Mouse (Mus musculus) duodenum, adult 2 months (tissue): ENCODE data around the gene Me3. TPM values are rescaled to one million over a fixed set of nuclear protein-coding genes. Genes with fewer than 3 reads are reported as not detected.

Experiments
- polyA plus RNA-seq: library from polyadenylated mRNA; depleted of rRNA; stranded (reverse); fragments of >200 nt; gene quantifications from 2 replicates; pipeline ENCODE4 v1.2.3, GENCODE M21; 2012; ENCODE audit warnings: low replicate concordance; rRNA removed

The Me3 gene
- polyA plus RNA-seq: 0.98 and 1.00 TPM in 2 replicates

DNA sequence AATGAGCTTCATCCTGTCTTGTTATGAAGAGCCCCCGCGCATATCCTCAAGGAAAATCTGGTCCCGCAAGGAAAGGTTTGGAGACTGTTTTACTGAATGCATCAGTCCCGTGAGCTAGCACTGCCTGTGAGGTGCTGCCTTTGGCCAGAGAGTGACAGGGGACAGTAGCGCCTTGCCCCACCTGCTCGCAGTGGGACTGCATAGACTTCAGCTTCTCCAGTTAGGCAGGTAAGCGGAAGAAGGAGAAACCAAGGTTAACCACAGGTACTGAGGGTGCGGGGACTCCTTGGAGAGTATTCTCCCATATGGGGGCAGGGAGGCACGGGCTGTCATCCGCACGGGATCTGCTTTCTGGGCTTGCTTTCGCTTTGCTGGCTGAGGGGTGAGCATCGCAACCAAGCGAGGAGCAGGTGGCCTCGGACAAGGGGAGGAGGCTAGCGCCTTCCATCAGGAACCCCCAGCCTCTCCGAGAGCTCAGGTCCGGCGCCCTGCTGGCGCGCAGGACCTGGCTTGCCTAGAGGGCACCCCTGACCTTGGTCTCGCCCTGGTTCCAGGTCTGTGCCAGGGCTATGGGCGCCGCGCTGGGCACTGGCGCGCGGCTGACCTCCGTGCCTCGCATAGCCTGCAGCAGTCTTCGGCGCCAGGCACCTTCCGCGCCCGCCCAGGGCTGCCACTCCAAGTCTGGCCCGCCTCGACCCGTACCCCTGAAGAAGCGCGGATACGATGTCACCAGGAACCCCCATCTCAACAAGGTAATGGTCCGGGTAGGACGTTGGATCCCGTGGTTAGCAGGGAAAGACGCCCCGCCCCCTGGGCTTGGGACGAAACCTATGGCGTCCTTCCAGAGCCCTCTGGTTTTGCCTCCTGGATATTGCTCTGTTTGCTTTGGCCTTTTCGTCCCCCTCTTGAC lies at the start of gene Me3:
Me3 (plus strand) TSS at position 51 of the 910 bp plus-strand sequence.

GRCm38 (mm10) chr7:89903442-89904343 lies 271.5 kb downstream of the Me3 start, which contains the start of gene Ccdc81:
Gene Ccdc81 (minus strand): TSS chr7:89903629.

Other genes starting within 250 kb of the Me3 start
- gene Tmem135, start 228.2 kb upstream of the Me3 start, polyA plus RNA-seq: 116 and 246 TPM in 2 replicates
- gene Fzd4, start 228.0 kb upstream of the Me3 start, polyA plus RNA-seq: 2.1 and 3.4 TPM in 2 replicates
- gene Prss23, start 105.2 kb upstream of the Me3 start, polyA plus RNA-seq: 31.1 and 33.9 TPM in 2 replicates